Mouse (Mus musculus) ZHBTc4 (cell line): Measurements from ENCODE around the gene Six2.

Source experiments
- DNase-seq: peaks from one replicate; pipeline ENCODE4 v3.0.0-alpha.2; 2011; ENCODE audit warnings: low read depth, low spot score

Six2 gene

DNA sequence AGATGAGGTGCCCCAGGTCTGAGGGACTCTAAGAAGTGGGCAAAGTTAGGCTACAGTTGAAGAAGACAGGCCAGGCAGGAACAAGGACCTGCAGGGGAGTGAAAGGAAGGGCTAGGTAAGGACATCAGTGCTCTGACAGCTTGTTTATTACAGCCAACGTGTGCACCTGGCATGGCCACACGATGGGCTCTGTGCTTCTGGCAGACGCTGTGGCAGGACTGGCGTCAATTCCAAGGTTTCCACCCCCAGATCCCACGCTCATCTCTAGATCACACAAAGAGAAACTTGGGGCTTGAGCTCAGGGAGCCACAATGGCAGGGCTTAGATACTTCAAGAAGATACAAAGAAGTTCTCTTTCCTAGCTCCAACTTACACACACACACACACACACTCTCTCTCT is 26.6 kb downstream of the Six2 start:
- DNase-seq = no peak

GRCm38 (mm10) chr17:85660016-85660415 is 28.1 kb downstream of the Six2 start:
- DNase-seq = no peak

GRCm38 (mm10) chr17:85645718-85646665 is 42.1 kb downstream of the Six2 start:
- peak; percentile 88 for DNase-seq

DNA sequence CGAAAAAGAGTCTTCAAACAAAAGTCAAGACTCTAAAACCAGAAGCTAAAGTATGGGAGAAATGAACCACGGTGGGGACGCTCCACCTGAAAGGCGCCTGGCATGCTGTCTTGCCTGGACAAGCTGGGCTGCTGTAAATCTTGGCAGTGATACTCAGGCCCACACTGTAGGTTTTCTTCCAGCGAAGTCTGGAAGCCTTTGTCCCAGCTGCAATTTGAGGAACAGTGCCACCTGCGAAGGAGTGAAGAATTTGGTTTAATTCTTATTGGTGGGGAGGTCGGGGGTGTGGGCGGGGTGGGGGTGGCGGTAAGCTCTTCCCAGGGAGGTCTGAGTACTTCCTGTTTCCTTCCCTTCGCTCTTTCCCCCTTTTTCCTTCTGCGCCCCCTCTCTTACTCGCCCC is 42.8 kb downstream of the Six2 start:
- no peak for DNase-seq

DNA sequence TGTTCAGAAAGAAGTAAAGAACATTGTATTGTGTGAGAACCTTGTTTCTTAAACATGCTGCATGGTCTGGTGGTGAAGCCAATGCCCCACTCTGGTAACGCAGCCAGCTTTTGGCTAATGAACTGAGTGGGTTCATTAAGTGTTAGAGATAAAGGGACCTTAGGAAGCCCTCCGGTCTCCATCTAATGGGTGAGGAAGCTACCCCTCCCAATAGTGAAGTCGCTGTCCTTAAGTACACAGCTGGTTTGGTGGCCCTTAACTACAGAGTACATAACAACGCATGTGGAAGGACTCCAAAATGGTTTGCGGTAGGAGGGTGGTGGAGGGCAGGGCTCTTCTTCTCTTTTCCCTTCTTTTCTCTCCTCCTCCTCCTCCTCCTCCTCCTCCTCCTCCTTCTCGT is 50.2 kb downstream of the Six2 start:
- DNase-seq = peak; percentile 50
